ENCODE assay signal across 8 mouse cellular contexts in the genomic region with DNA sequence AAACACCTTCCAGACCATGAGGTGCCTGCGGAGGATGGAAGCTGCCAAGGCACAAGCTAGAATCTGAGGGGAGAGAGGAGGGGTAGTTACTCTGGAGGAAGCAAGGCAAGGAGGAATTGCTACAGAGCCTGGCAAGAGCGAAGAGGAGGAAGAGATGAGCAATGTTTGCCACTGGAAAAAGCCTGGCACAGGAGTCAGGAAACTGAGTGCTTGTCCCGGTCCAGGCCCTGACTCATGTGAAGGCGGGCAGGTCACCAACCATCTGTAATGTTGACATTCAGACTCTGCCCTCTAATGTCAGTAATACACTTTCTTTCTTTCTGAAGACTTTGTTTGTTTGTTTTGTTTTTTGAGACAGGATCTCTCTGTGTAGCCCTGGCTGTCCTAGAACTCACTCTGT.
"Had no signal": no experiment of that assay in that cellular context is flagged by ENCODE, and none has a peak within 500 bp of the region (broad histone marks: within the 10 kb centered on the region; RNA-seq: fewer than 3 reads in every experiment).

No protein-coding gene starts in this region.

- DNase-seq: kidney, postnatal 14 days; kidney, postnatal 4 days; left cerebral cortex, postnatal 4 days; liver, postnatal 0 days; lung, embryonic 14.5 days; lung, postnatal 36 days; thymus, adult 18-20 months; thymus, postnatal 36 days had no signal
